Mouse (Mus musculus) splenic B cell, adult 2 months (primary cell): Measurements from ENCODE around the gene Hoxa13.

ENCODE experiments used
- DNase-seq: peaks from one replicate; pipeline ENCODE4 v3.0.0-alpha.2; 2011; ENCODE audit warnings: low read depth, low spot score
- H3K27me3 ChIP-seq: 2 replicates; pipeline ENCODE4 v1.6.1; 2012; ENCODE audit warnings: mild to moderate bottlenecking, low read length, moderate library complexity, mixed read lengths; ENCODE audit not compliant: control insufficient read depth, poor library complexity, insufficient read depth, severe bottlenecking
- H3K36me3 ChIP-seq: 2 replicates; pipeline ENCODE4 v1.6.1; 2012; ENCODE audit warnings: mild to moderate bottlenecking, low read length, moderate library complexity, mixed read lengths; ENCODE audit not compliant: control insufficient read depth, poor library complexity, insufficient read depth, severe bottlenecking

Gene Hoxa13

GRCm38 (mm10) chr6:52249415-52249738 lies 11.3 kb downstream of the Hoxa13 start:
- no peak for DNase-seq
- Histone ChIP-seq H3K27me3 (peaks cover 14% of the 10 kb centered on the region), H3K36me3 (no peaks in the 10 kb centered on the region)

- DNase-seq = no peak
- H3K27me3 ChIP-seq = peaks cover 10% of the 10 kb centered on the region
- no peaks in the 10 kb centered on the region for H3K36me3 ChIP-seq
Measured at GRCm38 (mm10) chr6:52248638-52249414, 11.9 kb downstream of the Hoxa13 start.

- Histone ChIP-seq H3K36me3 (no peaks in the 10 kb centered on the region), H3K27me3 (peaks cover 4% of the 10 kb centered on the region; the same call in 1 of the 2 replicates)
- DNase-seq = no peak
Measured at GRCm38 (mm10) chr6:52247766-52248637, 12.7 kb downstream of the Hoxa13 start.

GRCm38 (mm10) chr6:52246916-52247315 lies 13.8 kb downstream of the Hoxa13 start:
- Histone ChIP-seq H3K36me3 (no peaks in the 10 kb centered on the region), H3K27me3 (no peaks in the 10 kb centered on the region; the same call in 1 of the 2 replicates)
- no peak for DNase-seq

- no peak for DNase-seq
- Histone ChIP-seq H3K36me3 (no peaks in the 10 kb centered on the region), H3K27me3 (no peaks in the 10 kb centered on the region; the same call in 1 of the 2 replicates)
Measured at GRCm38 (mm10) chr6:52246403-52246803, 14.3 kb downstream of the Hoxa13 start.

- no peak for DNase-seq
- no peaks in the 10 kb centered on the region for H3K36me3 ChIP-seq
Measured at GRCm38 (mm10) chr6:52245757-52246142, 14.9 kb downstream of the Hoxa13 start, which contains the start of gene Hoxa11. Gene Hoxa11 (minus strand): TSS chr6:52245810.

GRCm38 (mm10) chr6:52245040-52245756 lies 15.5 kb downstream of the Hoxa13 start:
- no peaks in the 10 kb centered on the region for H3K36me3 ChIP-seq
- H3K27me3 ChIP-seq = no peaks in the 10 kb centered on the region; the same call in none of the 2 replicates
- no peak for DNase-seq

More at GRCm38 (mm10) chr6:52245757-52246142, 14.9 kb downstream of the Hoxa13 start, which contains the start of gene Hoxa11:
- no peaks in the 10 kb centered on the region; the same call in none of the 2 replicates for H3K27me3 ChIP-seq

- no peak for DNase-seq
- Histone ChIP-seq H3K27me3 (no peaks in the 10 kb centered on the region; the same call in none of the 2 replicates), H3K36me3 (no peaks in the 10 kb centered on the region)
Measured at GRCm38 (mm10) chr6:52244471-52245039, 16.1 kb downstream of the Hoxa13 start.

- no peak for DNase-seq
- Histone ChIP-seq H3K27me3 (no peaks in the 10 kb centered on the region; the same call in none of the 2 replicates), H3K36me3 (no peaks in the 10 kb centered on the region)
Measured at GRCm38 (mm10) chr6:52243681-52244121, 17.0 kb downstream of the Hoxa13 start.

GRCm38 (mm10) chr6:52242801-52243332 lies 17.8 kb downstream of the Hoxa13 start:
- DNase-seq = no peak
- H3K27me3 ChIP-seq = no peaks in the 10 kb centered on the region; the same call in none of the 2 replicates
- no peaks in the 10 kb centered on the region for H3K36me3 ChIP-seq

GRCm38 (mm10) chr6:52241001-52241621 lies 19.6 kb downstream of the Hoxa13 start:
- no peaks in the 10 kb centered on the region; the same call in none of the 2 replicates for H3K27me3 ChIP-seq
- H3K36me3 ChIP-seq = no peaks in the 10 kb centered on the region
- DNase-seq = no peak

GRCm38 (mm10) chr6:52240389-52241000 lies 20.2 kb downstream of the Hoxa13 start, which contains the start of gene Hoxa10:
Gene Hoxa10 (minus strand): TSS chr6:52240854.
- DNase-seq = peak; percentile 82
- no peaks in the 10 kb centered on the region; the same call in none of the 2 replicates for H3K27me3 ChIP-seq
- H3K36me3 ChIP-seq = no peaks in the 10 kb centered on the region
